Mouse (Mus musculus): Measurements from ENCODE around the gene Prss8.
"Not testable (repeated sequence)": the region's sequence is repeated elsewhere in the genome, so short reads cannot be mapped to it uniquely, and the experiment has no call there.

The Prss8 gene

GRCm38 (mm10) chr7:127929923-127930322 is at the start of gene Prss8:
Prss8 (minus strand) TSS chr7:127930104.
- DNase-seq, result peak; percentile 21

- no peak for DNase-seq
Observed at GRCm38 (mm10) chr7:127978856-127979255, 49.0 kb upstream of the Prss8 start.

- DNase-seq, result no peak
Observed at GRCm38 (mm10) chr7:127974413-127974930, 44.6 kb upstream of the Prss8 start.

GRCm38 (mm10) chr7:127967922-127968828 is 38.3 kb upstream of the Prss8 start:
- peak; percentile 90 for DNase-seq

- peak; percentile 96 for DNase-seq
Observed at GRCm38 (mm10) chr7:127967004-127967921, 37.4 kb upstream of the Prss8 start, which contains the start of gene Fus. Fus (plus strand) TSS chr7:127967457.

GRCm38 (mm10) chr7:127966371-127966918 is 36.5 kb upstream of the Prss8 start:
- peak; percentile 44 for DNase-seq

- no peak for DNase-seq
Observed at GRCm38 (mm10) chr7:127959364-127959763, 29.5 kb upstream of the Prss8 start.

GRCm38 (mm10) chr7:127952864-127953581 is 23.1 kb upstream of the Prss8 start:
- no peak for DNase-seq

- no peak for DNase-seq
Observed at GRCm38 (mm10) chr7:127946470-127947023, 16.6 kb upstream of the Prss8 start, which contains the start of gene Prss36. Prss36 (minus strand) TSS chr7:127946725.

GRCm38 (mm10) chr7:127944614-127945013 is 14.7 kb upstream of the Prss8 start:
- peak; percentile 49 for DNase-seq

GRCm38 (mm10) chr7:127942097-127942496 is 12.2 kb upstream of the Prss8 start:
- not testable (repeated sequence) for DNase-seq

- no peak for DNase-seq
Observed at GRCm38 (mm10) chr7:127936216-127936884, 6.4 kb upstream of the Prss8 start.

GRCm38 (mm10) chr7:127935748-127936159 is 5.8 kb upstream of the Prss8 start:
- DNase-seq, result no peak

GRCm38 (mm10) chr7:127935028-127935722 is 5.3 kb upstream of the Prss8 start:
- DNase-seq, result peak; percentile 96

GRCm38 (mm10) chr7:127934075-127934474 is 4.2 kb upstream of the Prss8 start:
- DNase-seq, result no peak

GRCm38 (mm10) chr7:127932273-127933031 is 2.5 kb upstream of the Prss8 start:
- DNase-seq, result peak; percentile 64

GRCm38 (mm10) chr7:127931351-127932135 is 1.6 kb upstream of the Prss8 start:
- peak; percentile 30 for DNase-seq

- DNase-seq, result no peak
Observed at GRCm38 (mm10) chr7:127930636-127931035, 732 bp upstream of the Prss8 start.

- no peak for DNase-seq
Observed at GRCm38 (mm10) chr7:127928596-127928995, 1.3 kb downstream of the Prss8 start.

Measured in embryo, embryonic 11 days (tissue).